Mouse (Mus musculus) CH12.LX (cell line): ENCODE data around the gene Chrne. TPM values are rescaled to one million over a fixed set of nuclear protein-coding genes. Genes with fewer than 3 reads are reported as not detected.

Source experiments
- DNase-seq: peaks from one replicate; pipeline ENCODE4 v3.0.0-alpha.2; 2013; ENCODE audit errors: extremely low read depth
- H3K27ac ChIP-seq: 2 replicates; pipeline ENCODE4 v1.5.1; 2012; ENCODE audit warnings: low read depth, mild to moderate bottlenecking, control low read depth, moderate library complexity; ENCODE audit not compliant: insufficient read depth
- H3K27me3 ChIP-seq: replicated peaks from 2 replicates; pipeline ENCODE3; 2012; ENCODE audit warnings: inconsistent platforms
- H3K36me3 ChIP-seq, 2 experiments: replicated peaks in 1 of 2; 2 replicates each; pipeline versions ENCODE3 to v1.6.1; 2012; ENCODE audit warnings: inconsistent platforms in 1 of 2, low read length in 1 of 2, mild to moderate bottlenecking in 1 of 2, mixed read lengths in 1 of 2, moderate library complexity in 1 of 2; ENCODE audit not compliant: control insufficient read depth in 1 of 2, insufficient read depth in 1 of 2
- H3K4me1 ChIP-seq, 2 experiments: 2 replicates each; pipeline ENCODE4 v1.6.1; 2012; ENCODE audit warnings: inconsistent platforms in 1 of 2, moderate library complexity in 1 of 2; ENCODE audit not compliant: insufficient read depth in 2 of 2, control insufficient read depth in 1 of 2
- H3K4me2 ChIP-seq: 2 replicates; pipeline ENCODE4 v1.6.1; 2012; ENCODE audit warnings: low read depth, mild to moderate bottlenecking, control low read depth; ENCODE audit not compliant: poor library complexity, insufficient read depth, severe bottlenecking
- H3K4me3 ChIP-seq, 3 experiments: fragments of 150-350 bp in 1 of 3; sonication (generic) in 1 of 3; replicated peaks in 1 of 3; 2 replicates each; pipeline versions ENCODE3 to v1.5.1; 2011 to 2012; ENCODE audit warnings: low read depth in 2 of 3, low read length in 2 of 3, mild to moderate bottlenecking in 2 of 3, moderate library complexity in 2 of 3, control low read depth in 1 of 3, improper control_type of control experiment in 1 of 3, inconsistent platforms in 1 of 3, mixed read lengths in 1 of 3; ENCODE audit not compliant: poor library complexity in 1 of 3
- H3K79me2 ChIP-seq: replicated peaks from 2 replicates; pipeline ENCODE4 v1.6.1; 2012; ENCODE audit warnings: mild to moderate bottlenecking, moderate library complexity; ENCODE audit not compliant: control insufficient read depth, poor library complexity, insufficient read depth, severe bottlenecking; ENCODE audit errors: extremely low read depth
- H3K9ac ChIP-seq: 2 replicates; pipeline ENCODE4 v1.6.1; 2012; ENCODE audit warnings: low read depth, mild to moderate bottlenecking, control low read depth, moderate library complexity; ENCODE audit not compliant: insufficient read depth
- H3K9me3 ChIP-seq: replicated peaks from 2 replicates; pipeline ENCODE3; 2012; ENCODE audit warnings: low read length, inconsistent platforms, mixed read lengths
- BHLHE40 ChIP-seq: IDR thresholded peaks from 2 replicates; pipeline ENCODE4 v1.6.1; 2011; ENCODE audit warnings: mild to moderate bottlenecking, low read depth, low read length, improper control_type of control experiment
- CHD1 ChIP-seq: IDR thresholded peaks from 2 replicates; pipeline ENCODE4 v1.6.1; 2012; ENCODE audit warnings: low read depth, low read length, improper control_type of control experiment, inconsistent platforms
- ETS1 ChIP-seq: conservative IDR thresholded peaks from 2 replicates; pipeline ENCODE4 v1.6.1; 2012; ENCODE audit warnings: low read depth, mild to moderate bottlenecking, inconsistent platforms, low read length, improper control_type of control experiment, moderate library complexity
- GABPA ChIP-seq: IDR thresholded peaks from 2 replicates; pipeline ENCODE4 v1.6.1; 2012; ENCODE audit warnings: low read depth, low read length, improper control_type of control experiment, inconsistent platforms; ENCODE audit not compliant: insufficient replicate concordance
- HCFC1 ChIP-seq: IDR thresholded peaks from 2 replicates; pipeline ENCODE4 v1.6.1; 2012; ENCODE audit warnings: low read depth, mild to moderate bottlenecking, inconsistent platforms, low read length, improper control_type of control experiment
- IRF4 ChIP-seq: IDR thresholded peaks from 2 replicates; pipeline ENCODE4 v1.6.1; 2014; ENCODE audit warnings: low read depth, mild to moderate bottlenecking, inconsistent platforms, low read length, improper control_type of control experiment
- JUN ChIP-seq: IDR thresholded peaks from 2 replicates; pipeline ENCODE4 v1.6.1; 2011; ENCODE audit warnings: low read depth, mild to moderate bottlenecking, low read length, improper control_type of control experiment, moderate library complexity; ENCODE audit not compliant: insufficient read depth
- KAT2A ChIP-seq: IDR thresholded peaks from 2 replicates; pipeline ENCODE4 v1.6.1; 2012; ENCODE audit warnings: low read length, improper control_type of control experiment, inconsistent platforms; ENCODE audit not compliant: insufficient replicate concordance
- MXI1 ChIP-seq: IDR thresholded peaks from 2 replicates; pipeline ENCODE4 v1.6.1; 2011; ENCODE audit warnings: mild to moderate bottlenecking, low read depth, low read length, improper control_type of control experiment
- MYC ChIP-seq: IDR thresholded peaks from 2 replicates; pipeline ENCODE4 v1.6.1; 2011; ENCODE audit warnings: low read depth, mild to moderate bottlenecking, improper control_type of control experiment, low read length
- NRF1 ChIP-seq: IDR thresholded peaks from 2 replicates; pipeline ENCODE4 v1.6.1; 2014; ENCODE audit warnings: low read depth, mild to moderate bottlenecking, inconsistent platforms, low read length, improper control_type of control experiment, moderate library complexity
- PAX5 ChIP-seq: IDR thresholded peaks from 2 replicates; pipeline ENCODE4 v1.6.1; 2012; ENCODE audit warnings: low read length, inconsistent platforms, mixed read lengths
- POLR2A ChIP-seq: IDR thresholded peaks from 2 replicates; pipeline ENCODE4 v1.6.1; 2011; ENCODE audit warnings: low read depth, mild to moderate bottlenecking, improper control_type of control experiment, low read length
- RAD21 ChIP-seq: IDR thresholded peaks from 2 replicates; pipeline ENCODE4 v1.6.1; 2011; ENCODE audit warnings: low read depth, mild to moderate bottlenecking, low read length, improper control_type of control experiment, moderate library complexity
- RCOR1 ChIP-seq: conservative IDR thresholded peaks from 2 replicates; pipeline ENCODE4 v1.6.1; 2012; ENCODE audit warnings: low read depth, mild to moderate bottlenecking, inconsistent platforms, low read length, improper control_type of control experiment
- SIN3A ChIP-seq: IDR thresholded peaks from 2 replicates; pipeline ENCODE4 v1.6.1; 2012; ENCODE audit warnings: low read length, improper control_type of control experiment, inconsistent platforms
- SMC3 ChIP-seq: IDR thresholded peaks from 2 replicates; pipeline ENCODE4 v1.6.1; 2011; ENCODE audit warnings: low read depth, low read length, improper control_type of control experiment
- TBP ChIP-seq: conservative IDR thresholded peaks from 2 replicates; pipeline ENCODE4 v1.6.1; 2011; ENCODE audit warnings: low read depth, low read length, improper control_type of control experiment
- TCF12 ChIP-seq: IDR thresholded peaks from 2 replicates; pipeline ENCODE4 v1.6.1; 2014; ENCODE audit warnings: low read depth, mild to moderate bottlenecking, inconsistent platforms, low read length, improper control_type of control experiment
- USF1 ChIP-seq: IDR thresholded peaks from 2 replicates; pipeline ENCODE4 v1.6.1; 2014; ENCODE audit warnings: low read depth, mild to moderate bottlenecking, inconsistent platforms, low read length, improper control_type of control experiment
- ZC3H11A ChIP-seq: IDR thresholded peaks from 2 replicates; pipeline ENCODE4 v1.6.1; 2012; ENCODE audit warnings: low read depth, mild to moderate bottlenecking, inconsistent platforms, low read length, improper control_type of control experiment
- ZKSCAN1 ChIP-seq: IDR thresholded peaks from 2 replicates; pipeline ENCODE4 v1.6.1; 2012; ENCODE audit warnings: low read depth, inconsistent platforms, low read length, improper control_type of control experiment, borderline replicate concordance
- ZNF384 ChIP-seq: IDR thresholded peaks from 2 replicates; pipeline ENCODE4 v1.6.1; 2012; ENCODE audit warnings: low read depth, low read length, improper control_type of control experiment, inconsistent platforms
- dilution Hi-C: fragments of 300-500 bp; cut with MboI; formaldehyde crosslinking; loops from 2 replicates; pipeline ENCODE4 v1.14.3; 2020; ENCODE audit warnings: low sequenced_read_pairs; ENCODE audit not compliant: extremely low pct_unique_long_range_greater_than_20kb, extremely low pct_ligation_motif_present
- in situ Hi-C: fragments of 300-500 bp; cut with MboI; formaldehyde crosslinking; loops from 3 replicates; pipeline ENCODE4 v1.14.3; 2019; ENCODE audit warnings: low sequenced_read_pairs, low pct_ligation_motif_present, low pct_unique_long_range_greater_than_20kb, mixed read lengths
- polyA plus RNA-seq: library from polyadenylated mRNA; unstranded; fragments of >175 nt; gene quantifications from 2 replicates; pipeline ENCODE4 v1.2.1, GENCODE M21; 2012; ENCODE audit warnings: low read depth; ENCODE audit not compliant: insufficient read length
- total RNA-seq, 2 experiments: library from RNA; depleted of rRNA; stranded (reverse); fragments of 300-350 nt in 1 of 2; fragments of >200 nt in 1 of 2; gene quantifications; 2 replicates each; pipeline ENCODE4 v1.2.3; 2012 to 2014

Chrne gene
- total and polyA plus RNA-seq, 3 experiments: not detected

DNA sequence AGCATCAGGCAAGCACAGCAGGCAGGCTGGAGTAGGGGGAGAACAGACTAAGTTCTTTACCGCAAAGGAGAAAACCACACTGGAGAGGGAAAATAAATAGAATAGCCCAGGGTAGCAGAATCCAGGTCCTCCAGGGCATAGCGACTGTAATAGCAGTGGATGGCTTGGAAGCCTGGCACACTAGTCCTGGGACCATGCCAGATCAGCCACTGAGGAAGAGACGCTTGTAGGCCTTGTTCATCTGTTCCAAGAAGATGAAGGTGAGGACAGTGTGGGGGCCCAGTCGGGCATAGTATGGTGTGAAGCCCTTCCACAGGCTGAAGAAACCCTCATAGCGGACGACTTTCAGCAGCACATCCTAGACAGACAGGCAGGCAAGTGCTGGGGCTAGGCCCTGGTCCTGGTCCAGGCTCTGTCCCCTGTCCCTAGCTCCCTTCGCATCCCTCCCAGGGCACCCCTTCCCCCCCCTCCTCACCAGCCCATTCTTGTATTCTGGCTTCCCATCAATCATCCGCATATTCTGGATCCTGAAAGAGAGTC lies 25.6 kb upstream of the Chrne start:
- H3K9ac ChIP-seq: no peak overlapping the region
- peaks cover 20 to 59% of the 10 kb centered on the region in 2 experiments for H3K36me3 ChIP-seq
- H3K79me2 ChIP-seq: peaks cover 28% of the 10 kb centered on the region
- dilution Hi-C loops: no loop called here
- H3K4me1 ChIP-seq: peaks cover 15 to 28% of the 10 kb centered on the region in 2 experiments
- no peak overlapping the region for H3K27ac ChIP-seq
- no peak overlapping the region for H3K4me3 ChIP-seq
- DNase-seq: no peak
- in situ Hi-C loops: no loop called here
- TF ChIP-seq BHLHE40 (no peak), USF1 (no peak), GABPA (no peak), ZNF384 (no peak), MXI1 (no peak), JUN (no peak), NRF1 (no peak), PAX5 (no peak), CHD1 (no peak), TBP (no peak), KAT2A (no peak), IRF4 (no peak), ZC3H11A (no peak), SIN3A (no peak), TCF12 (no peak), HCFC1 (no peak), RAD21 (no peak)
- TF ChIP-seq, all 38 proteins: peak for 0
- no peaks in the 10 kb centered on the region for H3K9me3 ChIP-seq
- H3K4me2 ChIP-seq: no peak overlapping the region
- no peaks in the 10 kb centered on the region for H3K27me3 ChIP-seq

DNA sequence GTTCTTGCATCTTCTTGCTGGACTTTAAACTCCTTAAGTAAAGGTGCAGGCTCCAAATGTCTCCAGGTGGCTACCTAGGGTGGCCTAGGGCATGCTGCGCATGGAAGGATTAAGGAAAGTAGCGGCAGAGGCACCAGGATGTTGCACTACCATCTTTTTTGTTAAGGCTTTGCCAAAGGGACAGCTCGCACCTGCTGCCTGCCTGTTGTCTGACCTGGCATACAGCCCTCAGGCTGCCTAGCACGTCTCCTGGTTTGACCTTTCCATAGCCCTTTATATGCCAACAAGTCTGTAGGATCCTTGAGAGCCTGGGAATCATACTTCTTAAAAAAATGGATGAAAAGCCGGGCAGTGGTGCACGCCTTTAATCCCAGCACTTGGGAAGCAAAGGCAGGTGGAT lies 24.0 kb upstream of the Chrne start:
- no peak for TF ChIP-seq GABPA
- no peak for TF ChIP-seq RCOR1
- TF ChIP-seq SIN3A: no peak
- TF ChIP-seq MXI1: no peak
- TF ChIP-seq USF1: no peak
- no peak for TF ChIP-seq ETS1
- TF ChIP-seq POLR2A: no peak
- no peak for TF ChIP-seq NRF1
- TF ChIP-seq JUN: no peak
- no peak for TF ChIP-seq ZC3H11A
- TF ChIP-seq IRF4: no peak
- no peak for TF ChIP-seq KAT2A
- no peak for TF ChIP-seq HCFC1
- TF ChIP-seq SMC3: no peak
- no peak for TF ChIP-seq ZKSCAN1
- no peak for TF ChIP-seq MYC
- H3K4me1 ChIP-seq: peaks cover 8 to 13% of the 10 kb centered on the region in 2 experiments
- no peak overlapping the region for H3K27ac ChIP-seq
- no peak overlapping the region for H3K4me2 ChIP-seq
- in situ Hi-C loops (no loop called here), dilution Hi-C loops (no loop called here)
- DNase-seq: no peak
- H3K4me3 ChIP-seq: no peak overlapping the region
- H3K36me3 ChIP-seq: peaks cover 11 to 48% of the 10 kb centered on the region in 2 experiments
- no peak overlapping the region for H3K9ac ChIP-seq
- H3K79me2 ChIP-seq: peaks cover 12% of the 10 kb centered on the region
- H3K9me3 ChIP-seq: no peaks in the 10 kb centered on the region
- no peaks in the 10 kb centered on the region for H3K27me3 ChIP-seq
